Mouse (Mus musculus): ENCODE measurements at regions not wholly inside any gene's neighbourhood (a gene's known extent, or its start where the extent isn't known, plus 50 kb on each side); places are given as distances from the start of the nearest gene placed in this dataset.
"Not testable (repeated sequence)": the region's sequence is repeated elsewhere in the genome, so short reads cannot be mapped to it uniquely, and the experiment has no call there.

GRCm38 (mm10) chr9:76407549-76407948, 83.9 kb upstream of the Hcrtr2 start:
- no peak for DNase-seq

- DNase-seq = not testable (repeated sequence)
Observed at GRCm38 (mm10) chr9:76401897-76402670, 78.4 kb upstream of the Hcrtr2 start.

DNA sequence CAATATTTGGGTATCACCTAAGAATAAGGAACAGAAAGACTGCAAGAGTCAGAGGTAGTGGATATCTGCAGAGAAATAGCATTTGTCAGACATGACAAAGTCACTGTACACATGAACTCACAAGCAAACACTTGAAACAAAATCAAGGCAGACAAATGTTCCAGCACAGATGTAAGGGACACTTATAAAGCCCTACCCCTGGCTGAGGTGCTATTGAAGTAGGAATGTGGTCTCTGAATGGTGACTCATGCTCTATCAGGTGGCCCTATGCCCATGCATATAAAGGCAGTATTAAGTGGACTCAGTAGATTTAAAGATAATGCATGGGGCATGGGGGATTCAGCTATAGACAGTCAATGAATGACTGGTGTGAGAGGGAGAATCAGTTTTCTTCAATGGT, 77.2 kb upstream of the Hcrtr2 start:
- DNase-seq = no peak

GRCm38 (mm10) chr9:76393763-76394162, 70.1 kb upstream of the Hcrtr2 start:
- DNase-seq = no peak

GRCm38 (mm10) chr9:76390839-76391238, 67.2 kb upstream of the Hcrtr2 start:
- DNase-seq = peak; percentile 3 to 21
